Mouse (Mus musculus) v-Abl transformed pro-B cells (cell line): ENCODE measurements at regions not wholly inside any gene's neighbourhood (a gene's known extent, or its start where the extent isn't known, plus 50 kb on each side); places are given as distances from the start of the nearest gene placed in this dataset.

ENCODE experiments used
- in situ Hi-C, 2 experiments: fragments of 400-800 bp; cut with MboI; formaldehyde crosslinking; loops; one replicate each; pipeline ENCODE4 v1.15.1; 2025; ENCODE audit not compliant: unreplicated experiment in 2 of 2

GRCm38 (mm10) chr10:99511514-99512237, 247.8 kb downstream of the Csl start:
- in situ Hi-C loops = no loop called here

- in situ Hi-C loops = no loop called here
These were observed 241.5 kb downstream of the Csl start for GRCm38 (mm10) chr10:99517944-99518343.

GRCm38 (mm10) chr10:99519479-99519878, 240.0 kb downstream of the Csl start:
- in situ Hi-C loops = no loop called here

- in situ Hi-C loops = loop anchor here in 1 of 2 experiments (5.0 kb wide), 1 partner anchor 57 kb away; no protein-coding TSS in a partner anchor
These were observed 235.6 kb downstream of the Csl start for GRCm38 (mm10) chr10:99523817-99524216.

GRCm38 (mm10) chr10:99524273-99525212, 234.9 kb downstream of the Csl start:
- in situ Hi-C loops = loop anchor here in 1 of 2 experiments (5.0 kb wide), 1 partner anchor 57 kb away; no protein-coding TSS in a partner anchor

- in situ Hi-C loops = no loop called here
These were observed 233.3 kb downstream of the Csl start for GRCm38 (mm10) chr10:99526148-99526547.

- in situ Hi-C loops = no loop called here
These were observed 232.9 kb downstream of the Csl start for GRCm38 (mm10) chr10:99526561-99526960.

- in situ Hi-C loops = no loop called here
These were observed 228.4 kb downstream of the Csl start for GRCm38 (mm10) chr10:99531104-99531503.

GRCm38 (mm10) chr10:99531556-99531955, 227.9 kb downstream of the Csl start:
- in situ Hi-C loops = no loop called here

- in situ Hi-C loops = no loop called here
These were observed 227.5 kb downstream of the Csl start for GRCm38 (mm10) chr10:99531992-99532391.

- in situ Hi-C loops = no loop called here
These were observed 226.8 kb downstream of the Csl start for GRCm38 (mm10) chr10:99532697-99533119.

- in situ Hi-C loops = no loop called here
These were observed 226.0 kb downstream of the Csl start for GRCm38 (mm10) chr10:99533468-99533867.

GRCm38 (mm10) chr10:99534237-99534636, 225.2 kb downstream of the Csl start:
- in situ Hi-C loops = no loop called here

- in situ Hi-C loops = no loop called here
These were observed 220.8 kb downstream of the Csl start for GRCm38 (mm10) chr10:99538639-99539038.

GRCm38 (mm10) chr10:99552373-99552772, 207.1 kb downstream of the Csl start:
- in situ Hi-C loops = no loop called here

- in situ Hi-C loops = no loop called here
These were observed 206.5 kb downstream of the Csl start for GRCm38 (mm10) chr10:99552836-99553540.

- in situ Hi-C loops = no loop called here
These were observed 204.4 kb downstream of the Csl start for GRCm38 (mm10) chr10:99555021-99555420.

GRCm38 (mm10) chr10:99555658-99556352, 203.7 kb downstream of the Csl start:
- in situ Hi-C loops = no loop called here

- in situ Hi-C loops = no loop called here
These were observed 203.0 kb downstream of the Csl start for GRCm38 (mm10) chr10:99556353-99557036.

- in situ Hi-C loops = no loop called here
These were observed 200.8 kb downstream of the Csl start for GRCm38 (mm10) chr10:99558656-99559055.
